Mouse (Mus musculus): ENCODE data around the gene Gfy. TPM values are rescaled to one million over a fixed set of nuclear protein-coding genes. Genes with fewer than 3 reads are reported as not detected.
A peak's percentile ranks its signal among the peaks of the same experiment; 100 is the strongest.
"Not testable (repeated sequence)": the region's sequence is repeated elsewhere in the genome, so short reads cannot be mapped to it uniquely, and the experiment has no call there.

Gene Gfy
- polyA plus RNA-seq, 1 experiment from 2014 or later, result not detected

GRCm38 (mm10) chr7:45154096-45154992 lies 25.0 kb downstream of the Gfy start, which contains the start of the genes Pih1d1 and Aldh16a1:
Pih1d1 (plus strand) TSS chr7:45154303.
Aldh16a1 (minus strand) TSS chr7:45154584.
- DNase-seq (peak; percentile 98), ATAC-seq (peak; percentile 96)
- Histone ChIP-seq H3K36me3 (replicated peaks; ENCODE audit: insufficient read depth, low read length) (peaks cover 2% of the 10 kb centered on the region), H3K4me1 (ENCODE audit: insufficient read depth) (peaks cover 16% of the 10 kb centered on the region), H3K4me2 (ENCODE audit: low read depth, low read length) (peak within 1 kb of the TSS; percentile 97), H3K9me3 (ENCODE audit: low read length) (no peaks in the 10 kb centered on the region), H3K27ac (ENCODE audit: low read depth) (peak within 1 kb of the TSS; percentile 95), H3K9ac (replicated peaks) (peak within 1 kb of the TSS; percentile 88), H3K27me3 (ENCODE audit: insufficient read depth, low read length) (no peaks in the 10 kb centered on the region), H3K4me3 (ENCODE audit: low read depth, low read length) (peak within 1 kb of the TSS; percentile 71)
- 2% methylated on average over 69 of the region's 69 CpGs for WGBS (ENCODE audit: insufficient replicate concordance)
- TF ChIP-seq EP300 (IDR thresholded peaks at IDR 0.05; ENCODE audit: low read depth), result peak; percentile 42; the same call in 1 of the 2 replicates
- TF ChIP-seq CTCF (IDR thresholded peaks at IDR 0.05; ENCODE audit: low read depth), result peak; percentile 76

- TF ChIP-seq EP300 (IDR thresholded peaks at IDR 0.05; ENCODE audit: low read depth) (no peak), CTCF (IDR thresholded peaks at IDR 0.05; ENCODE audit: low read depth) (no peak)
- Histone ChIP-seq H3K9ac (replicated peaks) (peak overlapping the region; percentile 88), H3K9me3 (ENCODE audit: low read length) (no peaks in the 10 kb centered on the region), H3K4me1 (ENCODE audit: insufficient read depth) (peaks cover 18% of the 10 kb centered on the region), H3K27ac (ENCODE audit: low read depth) (peak overlapping the region; percentile 95), H3K27me3 (ENCODE audit: insufficient read depth, low read length) (no peaks in the 10 kb centered on the region), H3K36me3 (replicated peaks; ENCODE audit: insufficient read depth, low read length) (peaks cover 2% of the 10 kb centered on the region), H3K4me2 (ENCODE audit: low read depth, low read length) (peak overlapping the region; percentile 97), H3K4me3 (ENCODE audit: low read depth, low read length) (peak overlapping the region; percentile 71)
- WGBS (ENCODE audit: insufficient replicate concordance), result 4% methylated on average over 5 of the region's 5 CpGs
- ATAC-seq (no peak), DNase-seq (no peak)
Observed at GRCm38 (mm10) chr7:45153586-45153985, 25.8 kb downstream of the Gfy start.

- H3K9me3 ChIP-seq (ENCODE audit: low read length); H3K9ac ChIP-seq (replicated peaks); DNase-seq; H3K4me3 ChIP-seq (ENCODE audit: low read depth, low read length); H3K27ac ChIP-seq (ENCODE audit: low read depth); ATAC-seq; H3K36me3 ChIP-seq (replicated peaks; ENCODE audit: insufficient read depth, low read length); H3K27me3 ChIP-seq (ENCODE audit: insufficient read depth, low read length): not testable (repeated sequence)
- WGBS (ENCODE audit: insufficient replicate concordance), result 75% methylated on average over 2 of the region's 2 CpGs
- H3K4me1 ChIP-seq (ENCODE audit: insufficient read depth), result peaks cover 21% of the 10 kb centered on the region
- H3K4me2 ChIP-seq (ENCODE audit: low read depth, low read length), result peak overlapping the region; percentile 97
Observed at GRCm38 (mm10) chr7:45153052-45153451, 26.3 kb downstream of the Gfy start.

GRCm38 (mm10) chr7:45151303-45151702 lies 28.1 kb downstream of the Gfy start:
- H3K36me3 ChIP-seq (replicated peaks; ENCODE audit: insufficient read depth, low read length), result peaks cover 4% of the 10 kb centered on the region
- H3K9ac ChIP-seq (replicated peaks), result no peak overlapping the region
- H3K4me2 ChIP-seq (ENCODE audit: low read depth, low read length), result no peak overlapping the region
- no peaks in the 10 kb centered on the region for H3K9me3 ChIP-seq (ENCODE audit: low read length)
- TF ChIP-seq CTCF (IDR thresholded peaks at IDR 0.05; ENCODE audit: low read depth) (no peak), EP300 (IDR thresholded peaks at IDR 0.05; ENCODE audit: low read depth) (no peak)
- H3K4me3 ChIP-seq (ENCODE audit: low read depth, low read length), result no peak overlapping the region
- DNase-seq (no peak), ATAC-seq (no peak)
- WGBS (ENCODE audit: insufficient replicate concordance), result 67% methylated on average over 11 of the region's 11 CpGs
- H3K27ac ChIP-seq (ENCODE audit: low read depth), result peak overlapping the region; percentile 22; the same call in 1 of the 2 replicates
- H3K27me3 ChIP-seq (ENCODE audit: insufficient read depth, low read length), result no peaks in the 10 kb centered on the region
- H3K4me1 ChIP-seq (ENCODE audit: insufficient read depth), result peaks cover 26% of the 10 kb centered on the region

- Histone ChIP-seq H3K36me3 (replicated peaks; ENCODE audit: insufficient read depth, low read length) (peaks cover 13% of the 10 kb centered on the region), H3K27me3 (ENCODE audit: insufficient read depth, low read length) (no peaks in the 10 kb centered on the region), H3K4me2 (ENCODE audit: low read depth, low read length) (no peak overlapping the region), H3K9ac (replicated peaks) (no peak overlapping the region), H3K4me3 (ENCODE audit: low read depth, low read length) (no peak overlapping the region), H3K27ac (ENCODE audit: low read depth) (0 out of 2 replicates have a peak overlapping the region, but pooled peaks have one; percentile 22), H3K9me3 (ENCODE audit: low read length) (no peaks in the 10 kb centered on the region), H3K4me1 (ENCODE audit: insufficient read depth) (peaks cover 26% of the 10 kb centered on the region)
- DNase-seq (no peak), ATAC-seq (no peak)
- 76% methylated on average over 4 of the region's 4 CpGs for WGBS (ENCODE audit: insufficient replicate concordance)
- no peak for TF ChIP-seq EP300 (IDR thresholded peaks at IDR 0.05; ENCODE audit: low read depth)
- TF ChIP-seq CTCF (IDR thresholded peaks at IDR 0.05; ENCODE audit: low read depth), result no peak
Observed at GRCm38 (mm10) chr7:45150321-45150720, 29.0 kb downstream of the Gfy start.

GRCm38 (mm10) chr7:45149545-45149944 lies 29.8 kb downstream of the Gfy start:
- Histone ChIP-seq H3K9ac (replicated peaks) (no peak overlapping the region), H3K4me2 (ENCODE audit: low read depth, low read length) (no peak overlapping the region), H3K27ac (ENCODE audit: low read depth) (no peak overlapping the region), H3K4me1 (ENCODE audit: insufficient read depth) (peaks cover 20% of the 10 kb centered on the region), H3K9me3 (ENCODE audit: low read length) (no peaks in the 10 kb centered on the region), H3K4me3 (ENCODE audit: low read depth, low read length) (no peak overlapping the region), H3K36me3 (replicated peaks; ENCODE audit: insufficient read depth, low read length) (peaks cover 20% of the 10 kb centered on the region), H3K27me3 (ENCODE audit: insufficient read depth, low read length) (no peaks in the 10 kb centered on the region)
- no peak for DNase-seq
- 82% methylated on average over 6 of the region's 6 CpGs for WGBS (ENCODE audit: insufficient replicate concordance)
- TF ChIP-seq CTCF (IDR thresholded peaks at IDR 0.05; ENCODE audit: low read depth) (no peak), EP300 (IDR thresholded peaks at IDR 0.05; ENCODE audit: low read depth) (no peak)
- no peak for ATAC-seq
